Mouse (Mus musculus) inflammation-experienced regulatory T-cells (primary cell): ENCODE data around the gene Vmn1r159. TPM values are rescaled to one million over a fixed set of nuclear protein-coding genes. Genes with fewer than 3 reads are reported as not detected.

Source experiments
- polyA plus RNA-seq, 2 experiments: library from polyadenylated mRNA; unstranded; fragments of 100-300 nt; shearing (Covaris generic); gene quantifications; one replicate each; pipeline ENCODE4 v1.2.1; 2017

Vmn1r159 gene
- under 1 TPM in 1 of 2 experiments, not detected in 1; 0.67 TPM for polyA plus RNA-seq

DNA sequence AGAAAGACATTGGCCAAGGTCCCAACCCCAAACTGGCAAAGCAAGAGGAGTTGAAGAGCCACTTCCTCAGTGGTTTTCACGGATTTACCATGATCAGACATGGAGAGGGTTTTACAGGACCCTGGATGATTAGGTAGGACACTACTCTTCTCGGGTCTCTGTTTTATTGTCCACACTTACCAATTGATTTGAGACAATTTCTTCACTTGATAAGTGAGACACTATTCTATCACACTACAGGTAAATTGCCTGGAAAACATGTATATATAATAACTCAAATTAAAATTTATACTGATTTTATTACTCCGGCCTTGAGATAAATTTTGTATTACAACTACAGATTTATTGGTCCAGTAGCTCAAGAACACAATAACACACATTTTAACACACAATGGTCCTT is at the start of gene Vmn1r159:
Gene Vmn1r159, minus strand, starts transcription at position 101 of the 400 bp plus-strand sequence.

DNA sequence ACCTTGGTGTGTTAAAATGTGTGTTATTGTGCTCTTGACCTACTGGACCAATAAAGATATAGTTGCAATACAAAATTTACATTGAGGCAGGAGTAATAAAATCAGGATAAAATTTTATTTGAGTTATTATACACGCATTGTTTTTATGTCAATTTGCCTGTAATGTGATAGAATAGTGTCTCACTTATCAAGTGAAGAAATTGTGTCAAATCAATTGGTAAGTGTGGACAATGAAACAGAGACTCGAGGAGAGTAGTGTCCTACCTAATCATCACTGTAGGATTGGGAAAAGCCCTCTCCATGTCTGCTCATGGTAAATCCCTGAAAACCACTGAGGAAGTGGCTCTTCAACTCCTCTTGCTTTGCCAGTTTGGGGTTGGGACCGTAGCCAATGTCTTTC is 27.5 kb upstream of the Vmn1r159 start, which contains the start of gene Vmn1r160:
Gene Vmn1r160, plus strand, starts transcription at position 301 of the 400 bp plus-strand sequence.

Other genes with a start within 250 kb of the Vmn1r159 start
- gene Vmn1r155, start 185.6 kb downstream of the Vmn1r159 start, polyA plus RNA-seq, result 1 to 10 TPM in 1 of 2 experiments, not detected in 1; 2.2 TPM
- gene Gm8693, start 151.3 kb downstream of the Vmn1r159 start, polyA plus RNA-seq, result not detected
- gene Gm4567, start 123.9 kb downstream of the Vmn1r159 start, polyA plus RNA-seq, result not detected
- 1 to 10 TPM in 1 of 2 experiments, not detected in 1; 2.3 TPM for gene Vmn1r157, start 81.9 kb downstream of the Vmn1r159 start, polyA plus RNA-seq
- not detected for gene Vmn1r158, start 52.8 kb downstream of the Vmn1r159 start, polyA plus RNA-seq
- not detected for gene Vmn1r160, start 27.6 kb upstream of the Vmn1r159 start, polyA plus RNA-seq
- not detected for gene Gm4214, start 141.1 kb upstream of the Vmn1r159 start, polyA plus RNA-seq
- not detected for gene Gm4216, start 176.3 kb upstream of the Vmn1r159 start, polyA plus RNA-seq
- 1 to 10 TPM in 1 of 2 experiments, not detected in 1; 1.7 TPM for gene Vmn1r163, start 211.9 kb upstream of the Vmn1r159 start, polyA plus RNA-seq
- not detected for gene Gm8720, start 223.9 kb upstream of the Vmn1r159 start, polyA plus RNA-seq